Mouse (Mus musculus): ENCODE results near the gene Cbx7. TPM values are rescaled to one million over a fixed set of nuclear protein-coding genes. Genes with fewer than 3 reads are reported as not detected.

The Cbx7 gene
- total and polyA plus RNA-seq, 3 experiments, result 8.1 to 12.4 (median 12.1) TPM

DNA sequence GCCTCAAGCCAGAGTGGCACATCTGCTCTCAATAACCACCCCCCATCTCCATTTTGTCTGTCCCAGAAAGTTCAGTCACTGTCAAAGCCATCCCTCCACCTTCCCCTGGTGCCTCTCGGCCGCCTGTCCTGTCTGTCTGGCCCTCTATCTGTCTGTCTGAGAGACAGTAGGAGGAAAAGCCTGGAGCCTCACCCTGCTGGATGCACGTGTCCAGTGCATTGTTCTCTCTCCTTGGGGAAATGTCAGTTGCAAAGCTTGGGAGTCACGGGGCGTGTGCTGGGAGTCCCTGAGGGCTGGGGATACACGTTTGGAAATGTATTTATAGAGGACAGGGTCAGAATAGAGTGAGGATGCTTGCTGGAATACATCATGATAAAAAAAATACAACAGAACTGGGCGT, 17.4 kb downstream of the Cbx7 start:
- H3K9ac ChIP-seq (ENCODE audit: insufficient read depth, low read depth), result no peak overlapping the region
- no peak overlapping the region for H3K4me3 ChIP-seq (replicated peaks in 1 of 3; ENCODE audit: low read depth in 2 of 3, low read length in 2 of 3, poor library complexity in 1 of 3)
- no peak overlapping the region for H3K27ac ChIP-seq (ENCODE audit: insufficient read depth, low read depth)
- dilution Hi-C loops (cut with MboI; ENCODE audit: extremely low pct_ligation_motif_present, extremely low pct_unique_long_range_greater_than_20kb, low sequenced_read_pairs), result no loop called here
- no peak for DNase-seq (ENCODE audit: extremely low read depth)
- H3K36me3 ChIP-seq (replicated peaks in 1 of 2; ENCODE audit: control insufficient read depth in 1 of 2, insufficient read depth in 1 of 2, low read length in 1 of 2), result no peaks in the 10 kb centered on the region
- H3K79me2 ChIP-seq (replicated peaks; ENCODE audit: control insufficient read depth, extremely low read depth, insufficient read depth, poor library complexity, severe bottlenecking), result no peaks in the 10 kb centered on the region
- no peak for TF ChIP-seq POLR2A (IDR thresholded peaks at IDR 0.05; ENCODE audit: low read depth, low read length)
- no peak overlapping the region for H3K4me2 ChIP-seq (ENCODE audit: insufficient read depth, low read depth, poor library complexity, severe bottlenecking)
- peaks cover 22% of the 10 kb centered on the region for H3K27me3 ChIP-seq (replicated peaks)
- in situ Hi-C loops (cut with MboI; ENCODE audit: low pct_ligation_motif_present, low pct_unique_long_range_greater_than_20kb, low sequenced_read_pairs), result loop anchor here (5.0 kb wide), 1 partner anchor 124 kb away; no protein-coding TSS in a partner anchor
- peaks cover 0 to 12% of the 10 kb centered on the region in 2 experiments; a peak in 2 of 4 replicates for H3K4me1 ChIP-seq (ENCODE audit: control insufficient read depth in 1 of 2, insufficient read depth in 2 of 2)
- no peaks in the 10 kb centered on the region for H3K9me3 ChIP-seq (replicated peaks; ENCODE audit: low read length)

DNA sequence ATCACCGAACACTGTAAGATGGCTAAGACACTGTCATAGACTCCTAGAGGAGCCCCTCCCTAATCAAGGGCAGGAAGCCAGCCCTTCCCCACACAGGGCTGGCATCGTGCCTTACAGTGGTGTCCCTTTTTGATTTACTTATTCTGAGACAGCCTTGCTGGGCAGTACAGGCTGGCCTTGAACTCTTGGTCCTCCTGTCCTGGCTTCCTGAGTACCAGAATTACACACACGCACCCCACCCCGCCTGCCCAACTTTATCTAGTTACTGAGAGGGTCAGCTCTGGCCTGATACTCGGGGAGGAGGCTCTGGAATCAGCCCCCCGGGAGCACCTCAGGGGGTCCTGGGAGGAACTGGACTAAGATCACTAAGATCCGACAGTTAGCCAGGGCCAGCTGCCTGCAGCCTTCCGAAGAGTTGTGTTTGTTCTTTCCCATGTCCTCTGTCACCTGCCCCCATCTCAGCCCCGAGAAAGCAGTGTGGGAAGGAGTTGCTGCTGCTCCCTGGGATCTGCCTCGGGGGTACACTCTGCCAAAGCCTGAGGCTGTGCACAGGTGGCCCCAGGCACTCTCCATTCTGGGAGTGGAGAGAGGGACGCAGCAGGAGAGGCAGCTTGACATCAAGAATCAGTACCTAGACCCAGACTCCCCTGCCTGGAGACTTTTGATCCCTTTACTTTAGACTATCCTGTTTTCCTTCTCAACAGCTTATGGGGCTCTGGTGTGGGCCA, 18.3 kb downstream of the Cbx7 start:
- Histone ChIP-seq H3K27me3 (replicated peaks) (peaks cover 19% of the 10 kb centered on the region), H3K4me1 (ENCODE audit: control insufficient read depth in 1 of 2, insufficient read depth in 2 of 2) (peaks cover 0 to 10% of the 10 kb centered on the region in 2 experiments; a peak in 2 of 4 replicates), H3K9me3 (replicated peaks; ENCODE audit: low read length) (no peaks in the 10 kb centered on the region), H3K4me3 (replicated peaks in 1 of 3; ENCODE audit: low read depth in 2 of 3, low read length in 2 of 3, poor library complexity in 1 of 3) (no peak overlapping the region), H3K79me2 (replicated peaks; ENCODE audit: control insufficient read depth, extremely low read depth, insufficient read depth, poor library complexity, severe bottlenecking) (no peaks in the 10 kb centered on the region), H3K9ac (ENCODE audit: insufficient read depth, low read depth) (no peak overlapping the region), H3K36me3 (replicated peaks in 1 of 2; ENCODE audit: control insufficient read depth in 1 of 2, insufficient read depth in 1 of 2, low read length in 1 of 2) (no peaks in the 10 kb centered on the region), H3K27ac (ENCODE audit: insufficient read depth, low read depth) (no peak overlapping the region), H3K4me2 (ENCODE audit: insufficient read depth, low read depth, poor library complexity, severe bottlenecking) (no peak overlapping the region)
- in situ Hi-C loops (cut with MboI; ENCODE audit: low pct_ligation_motif_present, low pct_unique_long_range_greater_than_20kb, low sequenced_read_pairs), result loop anchor here (5.0 kb wide), 1 partner anchor 125 kb away; no protein-coding TSS in a partner anchor
- dilution Hi-C loops (cut with MboI; ENCODE audit: extremely low pct_ligation_motif_present, extremely low pct_unique_long_range_greater_than_20kb, low sequenced_read_pairs), result no loop called here
- DNase-seq (ENCODE audit: extremely low read depth), result no peak
- no peak for TF ChIP-seq MXI1 (IDR thresholded peaks at IDR 0.05; ENCODE audit: low read depth, low read length)
- no peak for TF ChIP-seq JUN (IDR thresholded peaks at IDR 0.05; ENCODE audit: insufficient read depth, low read depth, low read length)
- no peak for TF ChIP-seq JUND (conservative IDR thresholded peaks at IDR 0.05; ENCODE audit: low read depth, low read length)
- TF ChIP-seq TBP (conservative IDR thresholded peaks at IDR 0.05; ENCODE audit: low read depth, low read length), result no peak
- TF ChIP-seq CHD1 (IDR thresholded peaks at IDR 0.05; ENCODE audit: low read depth, low read length), result no peak
- TF ChIP-seq POLR2AphosphoS2 (IDR thresholded peaks at IDR 0.05; ENCODE audit: low read depth, low read length), result no peak
- TF ChIP-seq KAT2A (IDR thresholded peaks at IDR 0.05; ENCODE audit: insufficient replicate concordance, low read length), result no peak
- TF ChIP-seq USF1 (IDR thresholded peaks at IDR 0.05; ENCODE audit: low read depth, low read length), result no peak
- TF ChIP-seq GABPA (IDR thresholded peaks at IDR 0.05; ENCODE audit: insufficient replicate concordance, low read depth, low read length), result no peak
- no peak for TF ChIP-seq UBTF (IDR thresholded peaks at IDR 0.05; ENCODE audit: low read depth, low read length)
- TF ChIP-seq ETS1 (conservative IDR thresholded peaks at IDR 0.05; ENCODE audit: low read depth, low read length), result no peak
- no peak for TF ChIP-seq PAX5 (IDR thresholded peaks at IDR 0.05; ENCODE audit: low read length)
